Mouse (Mus musculus): ENCODE measurements around the gene Cntnap5a. TPM values are rescaled to one million over a fixed set of nuclear protein-coding genes. Genes with fewer than 3 reads are reported as not detected.

The Cntnap5a gene
- polyA plus RNA-seq (2014; fragmentation: Illumina TruSeq; extraction: RNeasy Lipid Tissue Mini Kit (QIAGEN cat#74804); ENCODE audit: low read depth, low replicate concordance): 0.39 TPM

GRCm38 (mm10) chr1:115684518-115685368, at the start of gene Cntnap5a:
TSS of gene Cntnap5a (plus strand) at chr1:115684756.

